Mouse (Mus musculus) adipose tissue, adult 10 weeks (tissue): ENCODE data around the gene Psmd3. TPM values are rescaled to one million over a fixed set of nuclear protein-coding genes. Genes with fewer than 3 reads are reported as not detected.

Experiments
- polyA plus RNA-seq: library from polyadenylated mRNA; stranded (reverse); fragments of 350-450 nt; fragmentation: Illumina TruSeq; extraction: RNeasy Lipid Tissue Mini Kit (QIAGEN cat#74804); gene quantifications from one replicate; pipeline ENCODE4 v1.2.3, GENCODE M21; 2014; ENCODE audit warnings: low read depth, low replicate concordance

Psmd3 gene
- 87.4 TPM for polyA plus RNA-seq

DNA sequence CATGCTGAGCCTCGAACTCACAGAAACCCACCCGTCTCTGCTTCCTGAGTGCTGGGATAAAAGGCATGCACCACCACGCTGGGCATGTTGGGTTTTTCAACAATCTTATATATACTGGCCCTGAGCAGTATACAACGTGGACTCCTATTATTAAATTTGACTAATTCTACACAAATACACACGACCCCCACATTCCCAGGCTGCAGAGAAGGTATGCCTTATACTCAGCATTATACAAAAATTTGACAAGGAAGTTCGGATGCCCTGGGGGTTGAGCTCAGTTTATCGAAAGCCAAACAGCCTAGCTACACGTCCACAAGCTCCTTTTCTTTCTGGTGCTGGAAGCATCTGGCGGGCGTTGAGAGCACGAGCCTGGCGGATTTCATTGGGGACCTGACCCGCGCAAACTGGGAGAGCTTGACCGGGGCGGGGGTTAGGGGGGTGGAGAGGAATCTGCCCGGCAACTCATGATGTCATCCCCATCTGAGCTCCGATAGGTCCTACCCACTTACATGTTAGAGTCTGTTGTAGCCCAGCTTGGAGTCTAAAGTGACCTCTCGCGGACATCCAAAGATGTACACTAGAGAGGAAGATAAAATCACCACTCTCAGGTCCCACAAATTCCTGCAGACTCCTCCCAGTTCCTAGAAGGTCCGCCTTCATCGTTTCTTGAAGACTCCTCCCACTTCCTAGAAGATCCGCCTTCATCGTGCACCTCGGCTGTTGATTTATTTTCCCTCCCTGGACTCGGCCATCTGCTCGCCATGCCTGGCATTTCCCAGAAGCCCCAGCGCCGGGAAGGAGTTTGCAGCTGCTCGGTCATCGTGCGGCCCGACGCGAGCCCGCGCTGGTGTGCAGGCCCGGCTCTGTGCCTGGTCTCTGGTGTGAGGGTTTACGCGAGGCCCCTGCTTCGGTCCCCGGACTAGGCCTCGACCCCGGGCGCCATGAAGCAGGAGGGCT, at the start of gene Psmd3:
Gene Psmd3, plus strand, starts transcription at position 769 of the 960 bp plus-strand sequence.

DNA sequence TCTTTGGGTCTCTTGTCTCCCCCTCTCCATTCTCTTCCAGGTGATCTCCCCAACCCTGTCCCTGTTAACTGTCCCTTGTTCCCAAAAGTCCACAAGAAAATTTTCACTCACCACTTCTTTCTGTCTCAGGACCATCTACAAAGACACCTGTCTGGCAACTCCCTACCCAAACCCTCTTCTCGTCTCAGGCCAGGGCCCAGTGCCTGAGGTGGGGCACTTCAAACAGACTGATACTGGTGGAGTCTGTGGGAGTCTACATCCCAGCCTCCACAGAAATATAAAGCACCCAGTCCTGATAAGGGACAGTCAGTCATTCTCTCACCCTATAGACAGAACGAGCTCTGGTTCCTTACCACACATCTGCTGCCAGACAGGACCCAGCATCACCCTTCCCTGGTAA, 35.9 kb upstream of the Psmd3 start, which contains the start of gene Gsdma2:
Gene Gsdma2, plus strand, starts transcription at position 301 of the 400 bp plus-strand sequence.

DNA sequence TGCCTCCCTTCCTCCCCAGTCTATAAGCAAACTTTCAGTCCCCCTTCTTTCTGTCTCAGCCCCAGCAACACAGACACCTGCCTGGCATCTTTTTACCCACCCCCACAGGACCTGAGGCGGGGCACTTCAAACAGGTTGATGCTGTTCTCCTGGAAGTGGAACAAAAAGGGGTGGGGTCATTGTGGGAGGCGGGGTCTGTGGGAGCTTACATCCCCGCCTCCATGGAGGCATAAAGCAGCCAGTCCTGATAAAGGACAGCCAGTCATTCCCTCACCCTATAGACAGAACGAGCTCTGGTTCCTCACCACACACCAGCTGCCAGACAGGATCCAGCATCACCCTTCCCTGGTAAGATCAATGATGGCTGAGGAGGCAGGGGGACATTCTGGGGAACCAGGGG, 18.3 kb upstream of the Psmd3 start, which contains the start of gene Gsdma:
Gene Gsdma, plus strand, starts transcription at position 261 of the 400 bp plus-strand sequence.

DNA sequence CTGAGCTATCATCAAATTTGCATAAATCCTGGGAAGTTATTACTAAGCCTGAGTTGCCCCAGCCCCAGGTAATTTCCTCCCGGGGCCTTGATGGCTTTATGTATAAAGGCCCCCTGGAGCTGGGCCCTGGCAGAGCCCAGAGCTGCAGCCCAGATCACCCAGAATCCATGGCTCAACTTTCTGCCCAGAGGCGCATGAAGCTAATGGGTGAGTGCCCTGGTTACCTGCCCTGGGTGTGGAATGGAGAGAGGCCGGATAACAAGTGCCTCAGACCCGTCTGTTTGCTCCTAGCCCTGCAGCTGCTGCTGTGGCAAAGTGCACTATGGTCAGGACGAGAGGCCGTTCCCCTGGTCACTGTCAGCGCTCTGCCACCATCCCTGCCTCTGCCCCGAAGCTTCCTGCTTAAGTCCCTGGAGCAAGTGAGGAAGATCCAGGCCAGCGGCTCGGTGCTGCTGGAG, 18.9 kb downstream of the Psmd3 start, which contains the start of gene Csf3:
Gene Csf3, plus strand, starts transcription at position 51 of the 458 bp plus-strand sequence.

DNA sequence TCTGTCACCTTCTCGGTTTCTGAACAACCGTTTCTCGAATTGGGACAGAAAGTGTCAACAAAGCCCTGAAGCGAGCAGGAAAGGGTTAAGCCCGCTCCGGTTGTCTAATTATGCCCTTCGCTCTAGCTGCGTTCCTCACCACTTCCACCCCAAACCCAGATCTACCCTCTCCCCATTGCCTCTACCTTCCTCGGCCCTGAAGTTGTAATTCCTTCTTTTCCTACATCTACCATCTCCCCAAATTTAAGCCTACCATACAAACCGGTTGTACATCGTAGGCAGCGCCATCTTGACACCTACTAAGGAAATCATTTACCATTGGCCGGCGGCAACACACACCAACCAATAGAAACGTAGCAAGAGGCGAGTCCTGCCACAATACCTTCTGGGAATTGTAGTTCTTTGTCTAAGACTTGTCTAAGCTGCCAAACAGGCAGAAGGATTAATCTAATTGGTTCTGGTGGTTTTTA, 46.8 kb downstream of the Psmd3 start, which contains the start of gene Med24:
Gene Med24, minus strand, starts transcription at position 317 of the 470 bp plus-strand sequence.

DNA sequence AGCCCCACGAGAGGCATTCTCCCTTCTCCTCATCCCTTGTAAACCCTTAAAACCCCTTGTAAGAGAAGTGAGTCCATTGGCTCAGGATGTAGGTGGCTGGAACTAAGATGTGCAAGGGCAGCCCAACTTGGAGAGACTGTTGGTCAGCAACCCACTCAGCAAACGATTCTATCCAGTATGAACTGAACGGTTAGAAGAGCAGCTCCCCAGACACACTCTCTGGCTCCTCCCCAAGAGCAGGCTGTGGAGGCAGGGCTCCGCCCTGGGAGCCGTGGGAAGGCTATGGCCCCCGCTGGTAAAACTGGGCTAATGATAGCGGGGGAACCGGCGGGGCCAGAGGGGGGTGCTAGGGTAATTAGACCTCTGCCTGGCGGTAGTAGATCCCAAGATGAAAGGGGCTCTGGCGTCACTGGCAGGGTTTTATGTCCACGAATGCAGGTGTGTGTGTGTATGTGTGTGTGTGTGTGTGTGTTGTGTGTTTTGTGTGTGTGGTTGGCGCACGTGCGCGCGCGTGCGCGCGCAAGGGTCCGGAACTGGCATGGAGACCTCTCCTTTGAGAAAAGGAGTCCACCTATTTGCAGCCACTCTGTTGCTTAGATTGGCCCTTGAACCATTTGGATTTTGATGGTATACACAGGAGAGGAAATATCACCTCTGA, 58.2 kb downstream of the Psmd3 start, which contains the start of gene Thra:
Gene Thra, plus strand, starts transcription at position 246 of the 658 bp plus-strand sequence.

Other genes with a start within 250 kb of the Psmd3 start
- gene Mien1, start 243.6 kb upstream of the Psmd3 start, polyA plus RNA-seq = 279 TPM
- gene Grb7, start 236.2 kb upstream of the Psmd3 start, polyA plus RNA-seq = 34.5 TPM
- 1.2 TPM for gene Ikzf3, start 136.5 kb upstream of the Psmd3 start, polyA plus RNA-seq
- 6.9 TPM for gene Zpbp2, start 131.5 kb upstream of the Psmd3 start, polyA plus RNA-seq
- 125 TPM for gene Ormdl3, start 95.2 kb upstream of the Psmd3 start, polyA plus RNA-seq
- not detected for gene Lrrc3c, start 84.3 kb upstream of the Psmd3 start, polyA plus RNA-seq
- not detected for gene Gm12355, start 56.9 kb upstream of the Psmd3 start, polyA plus RNA-seq
- not detected for gene Gsdma3, start 56.2 kb upstream of the Psmd3 start, polyA plus RNA-seq
- gene Gsdma2, start 35.8 kb upstream of the Psmd3 start, polyA plus RNA-seq = not detected
- gene Gsdma, start 18.2 kb upstream of the Psmd3 start, polyA plus RNA-seq = 0.31 TPM
- gene Csf3, start 18.7 kb downstream of the Psmd3 start, polyA plus RNA-seq = 0.79 TPM
- gene Med24, start 46.9 kb downstream of the Psmd3 start, polyA plus RNA-seq = 44.4 TPM
- 71.0 TPM for gene Thra, start 58.1 kb downstream of the Psmd3 start, polyA plus RNA-seq
- 36.2 TPM for gene Nr1d1, start 92.8 kb downstream of the Psmd3 start, polyA plus RNA-seq
- gene Msl1, start 113.0 kb downstream of the Psmd3 start, polyA plus RNA-seq = 61.1 TPM
- gene Casc3, start 122.4 kb downstream of the Psmd3 start, polyA plus RNA-seq = 26.9 TPM
- gene Rapgefl1, start 154.2 kb downstream of the Psmd3 start, polyA plus RNA-seq = 1.9 TPM
- gene Wipf2, start 181.1 kb downstream of the Psmd3 start, polyA plus RNA-seq = 8.2 TPM
- gene Cdc6, start 225.2 kb downstream of the Psmd3 start, polyA plus RNA-seq = 1.4 TPM
- gene Rara, start 245.3 kb downstream of the Psmd3 start, polyA plus RNA-seq = 15.1 TPM